Mouse (Mus musculus) heart, adult 2 months (tissue): ENCODE data around the gene Ephx1. TPM values are rescaled to one million over a fixed set of nuclear protein-coding genes. Genes with fewer than 3 reads are reported as not detected.
"Not testable (repeated sequence)": the region's sequence is repeated elsewhere in the genome, so short reads cannot be mapped to it uniquely, and the experiment has no call there.

Experiments
- DNase-seq, 2 experiments: peaks; one replicate each; pipeline ENCODE4 v3.0.0; 2021
- H3K27ac ChIP-seq: fragments of 200-600 bp; 2 replicates; pipeline ENCODE4 v1.8.1; 2022
- H3K27me3 ChIP-seq: fragments of 200-500 bp; 2 replicates; pipeline ENCODE4 v1.6.1; 2012; ENCODE audit warnings: mild to moderate bottlenecking, low read length, inconsistent platforms, mixed read lengths; ENCODE audit not compliant: control insufficient read depth, insufficient read depth
- H3K36me3 ChIP-seq: fragments of 200-500 bp; 2 replicates; pipeline ENCODE4 v1.6.1; 2012; ENCODE audit warnings: low read length, inconsistent platforms; ENCODE audit not compliant: control insufficient read depth, insufficient read depth
- H3K4me1 ChIP-seq: fragments of 200-500 bp; 2 replicates; pipeline ENCODE4 v1.6.1; 2011; ENCODE audit warnings: low read length; ENCODE audit not compliant: control insufficient read depth, insufficient read depth
- H3K4me3 ChIP-seq: fragments of 200-600 bp; 2 replicates; pipeline ENCODE4 v1.8.1; 2022
- H3K79me2 ChIP-seq: fragments of 200-500 bp; replicated peaks from 2 replicates; pipeline ENCODE4 v1.6.1; 2012; ENCODE audit warnings: mild to moderate bottlenecking, inconsistent platforms, low read length, moderate library complexity, mixed read lengths; ENCODE audit not compliant: control insufficient read depth, insufficient read depth
- H3K9ac ChIP-seq: fragments of 200-500 bp; 2 replicates; pipeline ENCODE4 v1.6.1; 2012; ENCODE audit warnings: low read depth, mild to moderate bottlenecking, control low read depth, inconsistent platforms, low read length, mixed read lengths
- CTCF ChIP-seq: fragments of 200-600 bp; IDR thresholded peaks from 2 replicates; pipeline ENCODE4 v1.8.1; 2022; ENCODE audit warnings: antibody characterized with exemption, mild to moderate bottlenecking, moderate library complexity
- EP300 ChIP-seq: fragments of 200-500 bp; IDR thresholded peaks from 2 replicates; pipeline ENCODE4 v1.6.1; 2011; ENCODE audit warnings: low read depth, low read length, control low read depth; ENCODE audit not compliant: insufficient read depth
- POLR2A ChIP-seq: fragments of 200-500 bp; IDR thresholded peaks from 2 replicates; pipeline ENCODE4 v1.6.1; 2011; ENCODE audit warnings: mild to moderate bottlenecking, low read depth, low read length, control low read depth; ENCODE audit not compliant: insufficient read depth
- WGBS: fragments of 180-500 bp; shearing (Covaris S2); methylation state at CpG from one replicate; pipeline ENCODE4 v1.1.7; 2018; 5-methylcytosine and 5-hydroxymethylcytosine counted together
- intact Hi-C: fragments of 180-260 bp; cut with DNase I; formaldehyde crosslinking; loops from one replicate; pipeline ENCODE4 v1.15.1; 2025
- polyA plus RNA-seq: library from polyadenylated mRNA; depleted of rRNA; stranded (reverse); fragments of >200 nt; gene quantifications from 2 replicates; pipeline ENCODE4 v1.2.3, GENCODE M21; 2012
- total RNA-seq, 2 experiments: library from RNA; stranded (reverse); gene quantifications; 2 replicates each; pipeline ENCODE4 v1.2.3; 2021

Gene Ephx1
- total and polyA plus RNA-seq, 3 experiments = 29.8 to 41.1 (median 40.4) TPM

- H3K27ac ChIP-seq = no peak overlapping the region
- H3K36me3 ChIP-seq = no peaks in the 10 kb centered on the region
- intact Hi-C loops = no loop called here
- no peak for TF ChIP-seq POLR2A
- TF ChIP-seq CTCF = no peak
- TF ChIP-seq EP300 = no peak
- H3K4me3 ChIP-seq = no peak overlapping the region
- DNase-seq = no peak
- H3K79me2 ChIP-seq = no peaks in the 10 kb centered on the region
- H3K9ac ChIP-seq = no peak overlapping the region
- 56% methylated on average over 4 of the region's 4 CpGs for WGBS
- no peaks in the 10 kb centered on the region for H3K4me1 ChIP-seq
- H3K27me3 ChIP-seq = no peaks in the 10 kb centered on the region
Observed at GRCm38 (mm10) chr1:181052898-181053297, 32.2 kb upstream of the Ephx1 start.

- no peak for TF ChIP-seq CTCF
- no peak for TF ChIP-seq EP300
- TF ChIP-seq POLR2A = no peak
- H3K4me3 ChIP-seq = no peak within 1 kb of the TSS
- H3K9ac ChIP-seq = no peak within 1 kb of the TSS
- H3K79me2 ChIP-seq = no peaks in the 10 kb centered on the region
- H3K27me3 ChIP-seq = no peaks in the 10 kb centered on the region
- no peak for DNase-seq
- no peaks in the 10 kb centered on the region for H3K36me3 ChIP-seq
- intact Hi-C loops = no loop called here
- H3K27ac ChIP-seq = no peak within 1 kb of the TSS
- no peaks in the 10 kb centered on the region for H3K4me1 ChIP-seq
- 63% methylated on average over 6 of the region's 6 CpGs for WGBS
Observed at GRCm38 (mm10) chr1:181050937-181051336, 30.2 kb upstream of the Ephx1 start, which contains the start of gene 9130409I23Rik. 9130409I23Rik (plus strand) TSS chr1:181051237.

DNA sequence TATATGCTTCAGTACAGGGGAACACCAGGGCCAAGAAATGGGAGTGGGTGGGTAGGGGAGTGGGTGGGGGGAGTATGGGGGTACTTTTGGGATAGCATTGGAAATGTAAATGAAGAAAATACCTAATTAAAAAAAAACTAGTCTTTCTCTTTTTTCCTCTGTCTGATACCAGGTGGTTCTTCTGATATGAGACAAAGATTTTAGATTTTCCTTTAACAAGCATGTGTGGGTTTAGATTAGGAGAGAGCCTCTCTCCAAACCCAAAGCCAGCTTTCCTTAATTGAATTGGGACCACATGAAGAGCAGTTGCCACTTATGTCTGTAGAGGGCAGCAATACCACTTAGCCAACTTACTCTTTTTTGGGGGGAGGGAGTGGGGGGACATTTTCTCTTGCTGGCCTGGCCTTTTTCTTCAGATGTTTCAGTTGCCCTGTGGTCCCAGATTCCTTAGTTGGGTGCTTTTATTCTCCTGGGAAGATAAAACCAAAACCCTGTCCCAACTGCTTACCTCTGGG lies 28.7 kb upstream of the Ephx1 start:
- H3K4me1 ChIP-seq = no peaks in the 10 kb centered on the region
- H3K27ac ChIP-seq = no peak overlapping the region
- H3K4me3 ChIP-seq = no peak overlapping the region
- intact Hi-C loops = loop anchor here (10.0 kb wide), 1 partner anchor 145 kb away; the partner anchor contains the start of gene Pycr2
- DNase-seq = no peak
- no peaks in the 10 kb centered on the region for H3K79me2 ChIP-seq
- no peaks in the 10 kb centered on the region for H3K36me3 ChIP-seq
- no peak overlapping the region for H3K9ac ChIP-seq
- H3K27me3 ChIP-seq = no peaks in the 10 kb centered on the region
- TF ChIP-seq EP300 (no peak), CTCF (peak; percentile 24; the same call in 1 of the 2 replicates)

- TF ChIP-seq POLR2A = no peak
- TF ChIP-seq CTCF = no peak
- TF ChIP-seq EP300 = no peak
- no peaks in the 10 kb centered on the region for H3K4me1 ChIP-seq
- DNase-seq = no peak
- no peaks in the 10 kb centered on the region for H3K79me2 ChIP-seq
- H3K36me3 ChIP-seq = no peaks in the 10 kb centered on the region
- WGBS = 32% methylated on average over 1 of the region's 1 CpGs
- no peak overlapping the region for H3K4me3 ChIP-seq
- H3K27me3 ChIP-seq = no peaks in the 10 kb centered on the region
- intact Hi-C loops = loop anchor here (10.0 kb wide), 1 partner anchor 143 kb away; the partner anchor contains the start of gene Pycr2
- no peak overlapping the region for H3K9ac ChIP-seq
- no peak overlapping the region for H3K27ac ChIP-seq
Observed at GRCm38 (mm10) chr1:181047520-181047919, 26.8 kb upstream of the Ephx1 start.

GRCm38 (mm10) chr1:181039652-181040051 lies 18.9 kb upstream of the Ephx1 start:
- H3K27ac ChIP-seq = no peak overlapping the region
- H3K79me2 ChIP-seq = no peaks in the 10 kb centered on the region
- intact Hi-C loops = loop anchor here (1.0 to 10.0 kb wide), 4 partner anchors 19 to 135 kb away; partner anchors contain the start of genes Ephx1 and Pycr2
- no peaks in the 10 kb centered on the region for H3K36me3 ChIP-seq
- peaks cover 2% of the 10 kb centered on the region for H3K27me3 ChIP-seq
- WGBS = 4% methylated on average over 4 of the region's 4 CpGs
- no peaks in the 10 kb centered on the region; the same call in 1 of the 2 replicates for H3K4me1 ChIP-seq
- no peak for DNase-seq
- no peak overlapping the region for H3K9ac ChIP-seq
- H3K4me3 ChIP-seq = no peak overlapping the region
- peak; percentile 87 for TF ChIP-seq CTCF
- TF ChIP-seq EP300 = no peak
- no peak for TF ChIP-seq POLR2A

DNA sequence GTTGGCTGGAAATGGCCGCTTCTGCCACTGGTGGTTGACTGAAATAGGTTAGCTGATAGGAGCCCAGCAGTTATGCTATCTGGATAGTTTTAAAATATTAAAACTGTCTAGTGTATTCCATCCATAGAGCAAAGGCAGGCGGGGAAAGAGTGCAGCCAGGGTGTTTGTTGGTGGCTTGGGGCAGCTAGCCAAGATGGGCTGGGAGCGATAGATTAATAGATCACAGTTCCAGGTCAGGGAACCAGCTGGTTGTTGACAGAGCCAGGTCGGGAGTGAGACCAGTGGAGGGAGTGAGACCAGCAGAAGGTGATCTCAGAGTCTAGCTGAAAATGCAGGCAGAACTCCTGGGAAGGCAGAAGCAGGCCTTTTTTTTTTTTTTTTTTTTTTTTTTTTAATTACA lies 16.9 kb upstream of the Ephx1 start:
- no peak overlapping the region for H3K4me3 ChIP-seq
- H3K27ac ChIP-seq = no peak overlapping the region
- H3K27me3 ChIP-seq = peaks cover 2% of the 10 kb centered on the region
- H3K9ac ChIP-seq = no peak overlapping the region
- H3K79me2 ChIP-seq = no peaks in the 10 kb centered on the region
- no peak for TF ChIP-seq CTCF
- TF ChIP-seq POLR2A = no peak
- no peak for TF ChIP-seq EP300
- DNase-seq = no peak
- H3K36me3 ChIP-seq = no peaks in the 10 kb centered on the region
- intact Hi-C loops = loop anchor here (2.0 kb wide), 1 partner anchor 17 kb away; the partner anchor contains the start of gene Ephx1
- 53% methylated on average over 4 of the region's 4 CpGs for WGBS
- no peaks in the 10 kb centered on the region; the same call in 1 of the 2 replicates for H3K4me1 ChIP-seq

DNA sequence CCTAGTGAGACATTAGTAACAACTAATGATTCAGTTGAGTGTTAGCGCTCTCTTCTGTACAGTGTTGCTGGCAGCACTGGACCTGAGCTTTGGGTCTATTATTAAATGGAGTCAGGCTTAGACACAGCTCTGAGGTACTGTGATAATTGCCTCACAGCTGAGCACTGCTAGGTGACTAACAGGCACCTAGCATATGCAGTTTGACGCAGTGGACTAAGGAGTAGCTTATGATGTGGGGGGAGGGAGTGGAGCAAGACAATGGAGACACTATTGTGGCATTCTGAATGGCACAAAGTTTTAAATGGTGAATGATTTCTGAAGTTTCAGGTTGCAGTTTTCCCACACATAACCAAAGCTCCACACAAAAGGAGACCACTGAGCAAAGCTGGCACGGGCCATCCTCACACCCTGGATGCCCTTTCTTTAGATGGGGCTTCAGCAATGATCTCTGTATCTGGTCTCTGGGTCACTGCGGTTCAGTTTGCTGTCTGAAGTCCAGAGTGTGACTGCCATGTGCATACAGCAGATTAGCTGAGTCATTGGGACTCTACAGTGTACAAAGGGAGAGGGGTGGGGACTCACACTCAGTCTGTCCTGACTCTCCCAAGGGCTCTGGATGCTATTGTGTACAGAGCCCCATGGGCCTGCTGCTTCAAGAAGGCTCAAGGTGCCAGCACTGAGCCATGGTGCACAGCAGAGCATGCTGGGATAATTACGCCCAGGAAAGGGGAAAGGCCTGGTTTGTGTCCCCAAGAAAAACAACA lies 14.5 kb upstream of the Ephx1 start:
- 84% methylated on average over 5 of the region's 5 CpGs for WGBS

More for the DNA sequence above, 14.5 kb upstream of the Ephx1 start:
- H3K4me3 ChIP-seq, H3K36me3 ChIP-seq, intact Hi-C loops, H3K4me1 ChIP-seq, DNase-seq, H3K9ac ChIP-seq, H3K27ac ChIP-seq, H3K79me2 ChIP-seq, H3K27me3 ChIP-seq: not testable (repeated sequence)
